Mouse (Mus musculus) lung, postnatal 0 days (tissue): ENCODE measurements around the gene Ktn1. TPM values are rescaled to one million over a fixed set of nuclear protein-coding genes. Genes with fewer than 3 reads are reported as not detected.

Experiments
- ATAC-seq: fragments of 200-750 bp; cut with Nextera tagmentation; 2 replicates; pipeline ENCODE4 v1.8.0; 2017; ENCODE audit warnings: moderate library complexity
- DNase-seq: peaks from one replicate; pipeline ENCODE4 v3.0.0-alpha.2; 2016; ENCODE audit warnings: low spot score
- H3K27ac ChIP-seq: fragments of 300-500 bp; sonication (generic); 2 replicates; pipeline ENCODE4 v1.5.1; 2014; ENCODE audit warnings: antibody characterized with exemption, mild to moderate bottlenecking, low read length, mixed read lengths
- H3K27me3 ChIP-seq: fragments of 300-500 bp; sonication (generic); replicated peaks from 2 replicates; pipeline ENCODE4 v1.6.1; 2014; ENCODE audit warnings: low read length, mixed read lengths; ENCODE audit not compliant: insufficient read depth
- H3K36me3 ChIP-seq: fragments of 300-500 bp; sonication (generic); 2 replicates; pipeline ENCODE4 v1.6.1; 2014; ENCODE audit warnings: low read length, mixed read lengths; ENCODE audit not compliant: insufficient read depth
- H3K4me1 ChIP-seq: fragments of 300-500 bp; sonication (generic); 2 replicates; pipeline ENCODE4 v1.6.1; 2014; ENCODE audit warnings: antibody characterized with exemption, low read depth, low read length, mixed read lengths; ENCODE audit not compliant: insufficient read depth
- H3K4me2 ChIP-seq: fragments of 300-500 bp; sonication (generic); replicated peaks from 2 replicates; pipeline ENCODE4 v1.6.1; 2014; ENCODE audit warnings: low read depth, mild to moderate bottlenecking, low read length, moderate library complexity, mixed read lengths
- H3K4me3 ChIP-seq: fragments of 300-500 bp; sonication (generic); 2 replicates; pipeline ENCODE4 v1.5.1; 2014; ENCODE audit warnings: low read depth, low read length
- H3K9ac ChIP-seq: fragments of 300-500 bp; sonication (generic); replicated peaks from 2 replicates; pipeline ENCODE4 v1.6.1; 2014; ENCODE audit warnings: low read depth, mild to moderate bottlenecking
- H3K9me3 ChIP-seq: fragments of 300-500 bp; sonication (generic); 2 replicates; pipeline ENCODE4 v1.6.1; 2016; ENCODE audit warnings: low read length, mixed read lengths
- CTCF ChIP-seq: IDR thresholded peaks from 2 replicates; pipeline ENCODE4 v1.5.1; 2016; ENCODE audit warnings: antibody characterized with exemption, mild to moderate bottlenecking
- EP300 ChIP-seq: IDR thresholded peaks from 2 replicates; pipeline ENCODE4 v1.6.1; 2016; ENCODE audit warnings: antibody characterized with exemption, mild to moderate bottlenecking, control low read depth
- WGBS: fragments of 180-500 bp; shearing (Covaris S2); extraction: QIAGEN DNeasy Blood & Tissue Kit; methylation state at CpG from one replicate; pipeline ENCODE4 v1.1.7; 2014; 5-methylcytosine and 5-hydroxymethylcytosine counted together
- polyA plus RNA-seq: library from polyadenylated mRNA; unstranded; fragments of >200 nt; fragmentation: Nextera tagmentation; extraction: Ambion mirVana; gene quantifications from 2 replicates; pipeline ENCODE4 v1.2.1, GENCODE M21; 2015

Gene Ktn1
- polyA plus RNA-seq = 50.8 and 53.9 TPM in 2 replicates

DNA sequence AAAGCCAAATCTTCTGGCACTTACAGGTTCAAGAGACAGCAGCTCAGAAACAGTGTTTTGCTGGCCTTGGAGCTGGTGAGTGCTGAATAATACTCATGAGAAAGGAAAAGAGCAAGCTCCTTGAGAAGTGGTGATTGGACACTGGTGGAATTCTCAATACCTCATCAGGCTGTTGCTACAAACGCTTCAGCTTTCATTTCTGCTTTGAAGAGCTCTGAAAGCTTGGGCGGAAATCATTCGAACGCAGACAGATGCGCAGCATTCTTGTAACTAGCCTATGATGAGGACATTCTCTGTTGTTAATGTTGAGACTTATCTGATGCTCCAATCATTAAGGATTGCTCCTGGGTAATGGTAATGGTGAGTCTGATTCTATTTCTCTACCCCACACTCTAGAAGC lies at the start of gene Ktn1:
Gene Ktn1, plus strand, starts transcription at position 231 of the 400 bp plus-strand sequence.
- peak within 1 kb of the TSS; percentile 91 for H3K4me3 ChIP-seq
- no peaks in the 10 kb centered on the region; the same call in 1 of the 2 replicates for H3K4me1 ChIP-seq
- H3K36me3 ChIP-seq = no peaks in the 10 kb centered on the region
- DNase-seq (no peak), ATAC-seq (no peak)
- H3K9ac ChIP-seq = peak within 1 kb of the TSS; percentile 84
- H3K27ac ChIP-seq = peak within 1 kb of the TSS; percentile 95
- no peaks in the 10 kb centered on the region for H3K9me3 ChIP-seq
- H3K27me3 ChIP-seq = no peaks in the 10 kb centered on the region
- peak within 1 kb of the TSS; percentile 66 for H3K4me2 ChIP-seq
- 45% methylated on average over 5 of the region's 5 CpGs for WGBS
- no peak for TF ChIP-seq CTCF
- no peak for TF ChIP-seq EP300

DNA sequence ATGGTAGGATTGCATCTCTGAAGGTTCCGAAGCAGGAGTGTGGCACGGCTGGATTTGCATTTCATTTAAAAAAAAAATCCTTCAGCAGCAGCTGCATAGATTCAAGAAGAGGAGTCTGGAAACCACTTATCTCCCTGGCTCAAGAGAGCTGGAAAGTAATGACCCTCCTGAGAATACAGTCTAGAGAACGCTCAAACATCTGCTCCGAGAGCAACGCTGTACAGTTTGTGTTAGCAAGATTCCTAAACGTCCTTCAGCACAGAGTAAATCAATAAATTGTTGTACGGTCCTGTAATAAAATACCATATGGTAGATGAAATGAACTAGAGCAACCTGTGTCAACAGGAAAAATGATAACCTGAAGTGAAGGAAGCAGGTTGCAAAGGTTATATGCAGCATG lies 35.0 kb upstream of the Ktn1 start:
- H3K4me1 ChIP-seq = no peaks in the 10 kb centered on the region
- no peak overlapping the region for H3K27ac ChIP-seq
- no peaks in the 10 kb centered on the region for H3K9me3 ChIP-seq
- TF ChIP-seq CTCF (no peak), EP300 (no peak)
- DNase-seq (no peak), ATAC-seq (no peak)
- WGBS = 45% methylated on average over 7 of the region's 7 CpGs
- H3K9ac ChIP-seq = no peak overlapping the region
- H3K4me2 ChIP-seq = no peak overlapping the region
- no peak overlapping the region for H3K4me3 ChIP-seq
- no peaks in the 10 kb centered on the region for H3K36me3 ChIP-seq
- no peaks in the 10 kb centered on the region for H3K27me3 ChIP-seq

DNA sequence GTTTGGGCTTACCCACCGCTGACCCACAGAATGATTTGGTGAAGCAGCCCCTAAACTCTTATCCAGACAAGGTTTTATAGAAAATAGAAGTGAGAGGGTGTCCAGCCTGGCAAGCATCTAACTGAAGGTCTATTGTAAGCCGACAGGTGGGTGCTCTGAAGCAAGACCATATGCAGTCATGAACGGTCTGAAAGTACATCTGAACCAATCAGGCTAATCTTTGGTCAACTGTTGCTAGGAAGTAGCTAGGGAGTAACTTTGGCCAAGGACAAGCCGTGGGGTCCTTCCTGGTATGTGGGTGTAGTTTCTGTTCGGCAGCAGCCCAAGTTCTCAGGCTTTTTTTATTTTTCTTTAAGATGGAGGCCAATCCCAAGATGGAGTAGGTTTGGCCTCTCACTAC lies 29.4 kb upstream of the Ktn1 start:
- 76% methylated on average over 5 of the region's 5 CpGs for WGBS
- no peak for TF ChIP-seq EP300
- no peak for TF ChIP-seq CTCF
- Histone ChIP-seq H3K4me1 (no peaks in the 10 kb centered on the region), H3K4me3 (no peak overlapping the region), H3K9me3 (no peaks in the 10 kb centered on the region), H3K36me3 (no peaks in the 10 kb centered on the region), H3K4me2 (no peak overlapping the region), H3K27me3 (no peaks in the 10 kb centered on the region), H3K27ac (no peak overlapping the region), H3K9ac (no peak overlapping the region)
- ATAC-seq (no peak), DNase-seq (no peak)

DNA sequence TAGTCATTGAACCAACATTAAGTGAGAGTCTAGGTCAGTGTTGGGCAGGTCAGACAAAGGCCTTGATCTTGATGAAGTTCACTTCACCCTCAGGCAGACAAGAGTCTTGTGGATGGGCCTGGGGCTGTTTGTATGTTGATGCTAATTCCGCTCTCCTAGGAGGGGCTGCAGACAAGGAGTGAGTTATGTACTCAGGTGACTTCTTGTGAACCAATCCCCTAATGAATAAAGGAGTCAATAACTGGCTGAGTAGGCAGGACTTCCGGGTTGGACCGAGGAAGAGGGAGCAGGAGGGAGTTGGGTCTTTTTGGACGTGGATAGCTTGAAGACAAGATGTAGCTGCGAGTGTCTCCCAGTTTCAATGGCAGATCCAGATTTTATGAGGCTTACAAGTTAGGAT lies 26.3 kb upstream of the Ktn1 start:
- DNase-seq = no peak
- ATAC-seq = no peak
- Histone ChIP-seq H3K4me3 (no peak overlapping the region), H3K4me2 (no peak overlapping the region), H3K9me3 (no peaks in the 10 kb centered on the region), H3K27ac (no peak overlapping the region), H3K9ac (no peak overlapping the region), H3K27me3 (no peaks in the 10 kb centered on the region), H3K36me3 (no peaks in the 10 kb centered on the region), H3K4me1 (no peaks in the 10 kb centered on the region)
- 81% methylated on average over 5 of the region's 5 CpGs for WGBS
- TF ChIP-seq CTCF (no peak), EP300 (no peak)

DNA sequence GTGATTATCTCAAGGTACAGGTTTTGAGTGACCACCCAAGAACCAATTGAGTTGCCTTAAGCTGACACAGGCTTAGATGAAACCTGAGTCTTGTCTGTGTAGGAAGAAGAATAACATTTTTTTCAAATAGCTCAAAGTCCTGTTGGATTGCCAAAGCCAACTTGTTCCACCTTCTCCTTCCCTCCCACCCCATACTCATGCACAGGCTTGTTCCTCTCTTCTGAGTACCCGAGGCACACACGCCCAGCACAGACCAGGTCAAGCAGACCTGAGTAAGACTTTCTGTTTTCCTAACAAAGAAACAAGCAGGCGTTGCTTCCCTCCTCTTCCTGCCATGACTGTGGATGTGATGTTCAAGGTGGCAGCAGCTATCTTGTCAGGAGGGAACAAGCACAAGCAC lies 23.4 kb upstream of the Ktn1 start:
- Histone ChIP-seq H3K27ac (no peak overlapping the region), H3K4me1 (no peaks in the 10 kb centered on the region), H3K4me3 (no peak overlapping the region), H3K27me3 (no peaks in the 10 kb centered on the region), H3K9ac (no peak overlapping the region), H3K9me3 (no peaks in the 10 kb centered on the region), H3K36me3 (no peaks in the 10 kb centered on the region), H3K4me2 (no peak overlapping the region; the same call in 1 of the 2 replicates)
- DNase-seq (no peak), ATAC-seq (no peak)
- 57% methylated on average over 3 of the region's 3 CpGs for WGBS
- no peak for TF ChIP-seq EP300
- no peak for TF ChIP-seq CTCF

DNA sequence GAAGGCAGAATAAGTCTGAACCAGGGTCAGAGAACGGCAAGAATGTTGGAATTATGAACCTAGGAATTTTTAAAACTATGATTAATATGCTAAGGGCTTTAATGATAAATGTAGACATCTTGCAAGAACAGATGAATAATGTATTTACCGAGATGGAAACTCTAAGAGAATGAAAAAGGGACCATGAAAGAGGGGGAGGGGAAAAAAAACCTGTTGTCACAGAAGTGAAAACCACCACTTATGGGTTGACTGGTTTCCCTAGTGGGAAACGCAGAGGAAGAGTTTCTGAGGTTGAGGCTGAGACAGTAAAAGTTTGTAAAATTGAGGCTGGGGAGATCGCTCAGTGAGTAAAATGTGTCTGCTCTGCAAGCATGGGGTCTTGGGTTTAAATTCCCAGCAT lies 22.1 kb upstream of the Ktn1 start:
- Histone ChIP-seq H3K9ac (no peak overlapping the region), H3K4me2 (no peak overlapping the region), H3K9me3 (no peaks in the 10 kb centered on the region), H3K4me1 (no peaks in the 10 kb centered on the region), H3K36me3 (no peaks in the 10 kb centered on the region), H3K27me3 (no peaks in the 10 kb centered on the region), H3K27ac (no peak overlapping the region), H3K4me3 (no peak overlapping the region)
- no peak for DNase-seq
- ATAC-seq = no peak
- 75% methylated on average over 4 of the region's 4 CpGs for WGBS
- TF ChIP-seq CTCF = no peak

DNA sequence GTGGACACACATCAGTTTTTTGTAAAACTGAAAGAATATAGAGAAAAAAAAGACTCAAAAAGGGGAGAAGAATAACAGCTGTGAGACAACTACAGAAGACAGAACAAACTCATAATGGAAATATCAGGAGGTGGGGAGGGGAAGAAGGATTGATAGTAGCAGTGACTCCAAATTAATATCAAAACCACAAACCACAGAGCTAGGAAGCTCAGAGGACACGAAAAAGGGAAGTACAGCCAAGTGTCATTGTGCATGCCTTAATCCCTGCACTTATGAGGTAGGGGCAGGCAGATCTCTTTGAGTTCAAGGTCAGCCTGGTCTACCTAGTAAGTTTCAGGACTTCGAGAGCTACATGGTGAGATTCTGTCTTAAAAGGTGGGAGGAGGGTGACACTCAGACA lies 21.4 kb upstream of the Ktn1 start:
- no peaks in the 10 kb centered on the region for H3K36me3 ChIP-seq
- TF ChIP-seq EP300 (no peak), CTCF (no peak)
- no peaks in the 10 kb centered on the region for H3K27me3 ChIP-seq
- no peaks in the 10 kb centered on the region for H3K9me3 ChIP-seq
- ATAC-seq (no peak), DNase-seq (no peak)
- H3K4me1 ChIP-seq = no peaks in the 10 kb centered on the region
- H3K4me2 ChIP-seq = no peak overlapping the region
- 56% methylated on average over 2 of the region's 2 CpGs for WGBS
- no peak overlapping the region for H3K4me3 ChIP-seq
- no peak overlapping the region for H3K27ac ChIP-seq
- H3K9ac ChIP-seq = no peak overlapping the region
